Mouse (Mus musculus) heart, adult 2 months (tissue): ENCODE measurements around the gene Thsd7a.
A peak's percentile ranks its signal among the peaks of the same experiment; 100 is the strongest.

Source experiments
- CTCF ChIP-seq: fragments of 200-600 bp; IDR thresholded peaks from 2 replicates; pipeline ENCODE4 v1.8.1; 2022; ENCODE audit warnings: antibody characterized with exemption, mild to moderate bottlenecking, moderate library complexity
- EP300 ChIP-seq: fragments of 200-500 bp; IDR thresholded peaks from 2 replicates; pipeline ENCODE4 v1.6.1; 2011; ENCODE audit warnings: low read depth, low read length, control low read depth; ENCODE audit not compliant: insufficient read depth
- POLR2A ChIP-seq: fragments of 200-500 bp; IDR thresholded peaks from 2 replicates; pipeline ENCODE4 v1.6.1; 2011; ENCODE audit warnings: mild to moderate bottlenecking, low read depth, low read length, control low read depth; ENCODE audit not compliant: insufficient read depth

GRCm38 (mm10) chr6:12748454-12748786 lies 790 bp downstream of the Thsd7a start:
- TF ChIP-seq CTCF: no peak
- TF ChIP-seq POLR2A: 0 out of 2 replicates have a peak, but pooled peaks have one; percentile 26
- no peak for TF ChIP-seq EP300
